Mouse (Mus musculus) erythroblast, embryonic 14.5 days (primary cell): ENCODE measurements around the gene Cc2d1b.

Experiments
- GATA1 ChIP-seq: IDR thresholded peaks from 2 replicates; pipeline ENCODE4 v1.6.1; 2012; ENCODE audit warnings: low read length, inconsistent platforms, mixed read lengths
- TAL1 ChIP-seq: IDR thresholded peaks from 3 replicates; pipeline ENCODE4 v1.6.1; 2012; ENCODE audit warnings: low read length, inconsistent platforms, mixed read lengths

DNA sequence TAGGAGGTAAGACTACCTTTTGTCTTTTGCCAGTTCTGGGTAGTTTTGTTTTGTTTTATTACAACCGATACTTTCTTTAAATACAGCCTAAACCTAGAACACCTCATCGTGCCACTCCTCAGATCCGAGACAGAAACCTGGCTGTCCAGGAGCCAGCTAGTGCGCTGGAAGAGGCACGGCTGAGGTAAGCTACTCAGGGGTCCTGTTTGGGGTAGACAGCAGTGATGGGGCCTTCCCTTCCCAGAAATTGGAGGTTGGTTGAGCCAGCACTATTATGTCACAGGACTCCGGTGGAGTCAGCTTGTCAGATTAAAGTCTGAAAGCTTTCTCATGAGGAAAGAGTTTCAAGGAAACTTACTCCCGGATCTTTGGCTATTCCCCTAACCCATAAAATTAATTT is 17.9 kb upstream of the Cc2d1b start:
- no peak for TF ChIP-seq GATA1
- no peak for TF ChIP-seq TAL1
